Mouse (Mus musculus) cerebellum, adult 18-20 months (tissue): ENCODE results near the gene 1700025G04Rik.

Source experiments
- DNase-seq, 2 experiments: peaks; one replicate each; pipeline ENCODE4 v3.0.0; 2021

The 1700025G04Rik gene

GRCm38 (mm10) chr1:152090018-152090553, at the start of gene 1700025G04Rik:
Gene 1700025G04Rik (minus strand): TSS chr1:152090125.
- peak; percentile 88 to 93 for DNase-seq

GRCm38 (mm10) chr1:152139496-152139895, 49.6 kb upstream of the 1700025G04Rik start:
- DNase-seq, result no peak

GRCm38 (mm10) chr1:152130029-152130727, 40.3 kb upstream of the 1700025G04Rik start:
- DNase-seq, result peak; percentile 50 to 55

- DNase-seq, result no peak
Measured at GRCm38 (mm10) chr1:152125451-152125850, 35.5 kb upstream of the 1700025G04Rik start.

GRCm38 (mm10) chr1:152110123-152110522, 20.2 kb upstream of the 1700025G04Rik start:
- no peak for DNase-seq

GRCm38 (mm10) chr1:152106136-152106535, 16.2 kb upstream of the 1700025G04Rik start:
- DNase-seq, result no peak

- no peak for DNase-seq
Measured at GRCm38 (mm10) chr1:152105246-152105645, 15.3 kb upstream of the 1700025G04Rik start.

- DNase-seq, result no peak
Measured at GRCm38 (mm10) chr1:152101746-152102145, 11.8 kb upstream of the 1700025G04Rik start.

- no peak for DNase-seq
Measured at GRCm38 (mm10) chr1:152096045-152096444, 6.1 kb upstream of the 1700025G04Rik start.

GRCm38 (mm10) chr1:152090564-152091545, 930 bp upstream of the 1700025G04Rik start:
- peak; percentile 64 to 72 for DNase-seq

- peak in 1 of 2 experiments; percentile 52 for DNase-seq
Measured at GRCm38 (mm10) chr1:152089526-152089925, 399 bp downstream of the 1700025G04Rik start.

GRCm38 (mm10) chr1:152088791-152089401, 1.0 kb downstream of the 1700025G04Rik start:
- DNase-seq, result peak; percentile 68 to 73

GRCm38 (mm10) chr1:152088030-152088429, 1.9 kb downstream of the 1700025G04Rik start:
- DNase-seq, result no peak

GRCm38 (mm10) chr1:152086951-152087350, 3.0 kb downstream of the 1700025G04Rik start:
- DNase-seq, result no peak

- no peak for DNase-seq
Measured at GRCm38 (mm10) chr1:152085561-152085960, 4.4 kb downstream of the 1700025G04Rik start.

- DNase-seq, result peak; percentile 78 to 84
Measured at GRCm38 (mm10) chr1:152084638-152085345, 5.1 kb downstream of the 1700025G04Rik start.

GRCm38 (mm10) chr1:152081954-152082711, 7.8 kb downstream of the 1700025G04Rik start:
- DNase-seq, result peak in 1 of 2 experiments; percentile 33

GRCm38 (mm10) chr1:152081121-152081520, 8.8 kb downstream of the 1700025G04Rik start:
- DNase-seq, result no peak

- DNase-seq, result no peak
Measured at GRCm38 (mm10) chr1:152080244-152080643, 9.7 kb downstream of the 1700025G04Rik start.

GRCm38 (mm10) chr1:152077171-152077715, 12.7 kb downstream of the 1700025G04Rik start:
- peak in 1 of 2 experiments; percentile 12 for DNase-seq
